Mouse (Mus musculus): ENCODE results near the gene Slc25a1.

GRCm38 (mm10) chr16:17890342-17890727, 37.7 kb downstream of the Slc25a1 start:
- TF ChIP-seq GATA1 (IDR thresholded peaks at IDR 0.05; ENCODE audit: borderline replicate concordance, low read length) (no peak), FLI1 (IDR thresholded peaks at IDR 0.05; ENCODE audit: low read length) (no peak)
